Mouse (Mus musculus): ENCODE data around the gene Ap1s3.

- TF ChIP-seq CTCF (IDR thresholded peaks at IDR 0.05; ENCODE audit: borderline replicate concordance, insufficient read depth, low read length) = no peak
- no peak for TF ChIP-seq POLR2A (IDR thresholded peaks at IDR 0.05; ENCODE audit: low read depth, low read length)
These were observed 26.7 kb upstream of the Ap1s3 start for GRCm38 (mm10) chr1:79698506-79698905.
